ENCODE assay signal across 8 mouse cellular contexts in genomic region chr13:23576351-23576881, GRCm38 (mm10). TPM values are rescaled to one million over a fixed set of nuclear protein-coding genes. Genes with fewer than 3 reads are reported as not detected.
A peak's percentile ranks its signal among the peaks of the same experiment; 100 is the strongest.
DNase-seq lines count a peak whose midpoint lies in the region; ATAC-seq and TF ChIP-seq lines count a peak whose summit lies in the region.

No protein-coding gene starts in this region.

- no peaks in the 10 kb centered on the region for H3K27me3 ChIP-seq in lung, embryonic 14.5 days (ENCODE audit: insufficient read depth, low read length)
- H3K27me3 ChIP-seq in embryonic facial prominence, embryonic 15.5 days = no peaks in the 10 kb centered on the region
- no peaks in the 10 kb centered on the region for H3K27me3 ChIP-seq in limb, embryonic 12.5 days

- H3K27ac ChIP-seq in lung, embryonic 14.5 days (ENCODE audit: low read depth) = peak overlapping the region; percentile 97
- H3K27ac ChIP-seq in embryonic facial prominence, embryonic 15.5 days (replicated peaks) = peak overlapping the region; percentile 84
- H3K27ac ChIP-seq in limb, embryonic 12.5 days = peak overlapping the region; percentile 94

- no peak for ATAC-seq in lung, embryonic 14.5 days (ENCODE audit: insufficient read depth)
- no peak for ATAC-seq in embryonic facial prominence, embryonic 15.5 days (ENCODE audit: insufficient number of reproducible peaks, low FRiP score, low TSS enrichment, low read depth)
- no peak for ATAC-seq in limb, embryonic 12.5 days (ENCODE audit: insufficient number of reproducible peaks, insufficient read depth, low FRiP score, low TSS enrichment, low read depth)

- 0 out of 2 replicates have a peak, but pooled peaks cover 4% of the 10 kb centered on the region for H3K4me1 ChIP-seq in lung, embryonic 14.5 days (ENCODE audit: insufficient read depth)
- H3K4me1 ChIP-seq in embryonic facial prominence, embryonic 15.5 days = peaks cover 30% of the 10 kb centered on the region
- H3K4me1 ChIP-seq in limb, embryonic 12.5 days (replicated peaks) = peaks cover 14% of the 10 kb centered on the region

- peak overlapping the region; percentile 82 for H3K9ac ChIP-seq in lung, embryonic 14.5 days
- peak overlapping the region; percentile 12; the same call in 1 of the 2 replicates for H3K9ac ChIP-seq in embryonic facial prominence, embryonic 15.5 days
- H3K9ac ChIP-seq in limb, embryonic 12.5 days (replicated peaks) = peak overlapping the region; percentile 80

- H3K4me3 ChIP-seq in lung, embryonic 14.5 days (ENCODE audit: low read depth, low read length) = peak overlapping the region; percentile 45
- peak overlapping the region; percentile 46 for H3K4me3 ChIP-seq in embryonic facial prominence, embryonic 15.5 days (replicated peaks)
- peak overlapping the region; percentile 49 for H3K4me3 ChIP-seq in limb, embryonic 12.5 days (replicated peaks)

- no peak for TF ChIP-seq CTCF in lung, embryonic 14.5 days (IDR thresholded peaks at IDR 0.05; ENCODE audit: low read depth)

- peak; percentile 63 for DNase-seq in lung, embryonic 14.5 days
- no peak for DNase-seq in lung, postnatal 25 days (ENCODE audit: low spot score)
- peak; percentile 27 for DNase-seq in retina, postnatal 1 day
- no peak for DNase-seq in gastrocnemius, postnatal 10 days
- no peak for DNase-seq in adipocyte (ENCODE audit: low spot score)
- DNase-seq in gastrocnemius, postnatal 14 days = no peak

- peak overlapping the region; percentile 79 for H3K4me2 ChIP-seq in lung, embryonic 14.5 days
- peak overlapping the region; percentile 67 for H3K4me2 ChIP-seq in embryonic facial prominence, embryonic 15.5 days (replicated peaks)
- H3K4me2 ChIP-seq in limb, embryonic 12.5 days = peak overlapping the region; percentile 73

- H3K9me3 ChIP-seq in lung, embryonic 14.5 days (ENCODE audit: low read depth, low read length) = no peaks in the 10 kb centered on the region
- no peaks in the 10 kb centered on the region for H3K9me3 ChIP-seq in embryonic facial prominence, embryonic 15.5 days (replicated peaks)
- H3K9me3 ChIP-seq in limb, embryonic 12.5 days = no peaks in the 10 kb centered on the region

- intact Hi-C loops in gastrocnemius, postnatal 14 days (cut with DNase I; ENCODE audit: low total_unique reads) = no loop called here

- 3% methylated on average over 7 of the region's 7 CpGs for WGBS in lung, embryonic 14.5 days
- 3% methylated on average over 7 of the region's 7 CpGs for WGBS in embryonic facial prominence, embryonic 15.5 days
- 4% methylated on average over 7 of the region's 7 CpGs for WGBS in limb, embryonic 12.5 days

- no peaks in the 10 kb centered on the region for H3K36me3 ChIP-seq in lung, embryonic 14.5 days (ENCODE audit: insufficient read depth)
- no peaks in the 10 kb centered on the region for H3K36me3 ChIP-seq in embryonic facial prominence, embryonic 15.5 days
- H3K36me3 ChIP-seq in limb, embryonic 12.5 days = no peaks in the 10 kb centered on the region

RNA-seq across cellular contexts. Expression of gene Hist1h3d, which starts 0.9 kb away (rescaled TPM):
- 10.0 and 13.9 TPM in 2 replicates for polyA plus RNA-seq in lung, embryonic 14.5 days (2014; fragmentation: Nextera tagmentation; extraction: Ambion mirVana)
- polyA plus RNA-seq in embryonic facial prominence, embryonic 15.5 days (2015; fragmentation: Nextera tagmentation; extraction: Ambion mirVana) = 5.0 and 6.0 TPM in 2 replicates
- 9.5 and 11.3 TPM in 2 replicates for polyA plus RNA-seq in limb, embryonic 12.5 days (2016; fragmentation: Nextera tagmentation; extraction: Ambion mirVana)
- total RNA-seq in gastrocnemius, postnatal 10 days (2021) = 10 to 100 TPM; 25.8 to 30.6 TPM
- total RNA-seq in gastrocnemius, postnatal 14 days (2021) = 10 to 100 TPM; 13.5 to 15.2 TPM

RNA-seq across cellular contexts. Expression of gene Hist1h2ad, which starts 2.2 kb away (rescaled TPM):
- 4.2 and 4.9 TPM in 2 replicates for polyA plus RNA-seq in lung, embryonic 14.5 days (2014; fragmentation: Nextera tagmentation; extraction: Ambion mirVana)
- polyA plus RNA-seq in embryonic facial prominence, embryonic 15.5 days (2015; fragmentation: Nextera tagmentation; extraction: Ambion mirVana) = 1.8 and 3.9 TPM in 2 replicates
- 1.9 and 2.7 TPM in 2 replicates for polyA plus RNA-seq in limb, embryonic 12.5 days (2016; fragmentation: Nextera tagmentation; extraction: Ambion mirVana)
- total RNA-seq in gastrocnemius, postnatal 10 days (2021) = 10 to 100 TPM; 16.0 to 20.6 TPM
- total RNA-seq in gastrocnemius, postnatal 14 days (2021) = 10 to 100 TPM; 13.9 to 14.8 TPM

RNA-seq across cellular contexts. Expression of gene Hist1h2bf, which starts 2.4 kb away (rescaled TPM):
- polyA plus RNA-seq in lung, embryonic 14.5 days (2014; fragmentation: Nextera tagmentation; extraction: Ambion mirVana) = 7.8 and 12.2 TPM in 2 replicates
- polyA plus RNA-seq in embryonic facial prominence, embryonic 15.5 days (2015; fragmentation: Nextera tagmentation; extraction: Ambion mirVana) = 2.8 and 3.7 TPM in 2 replicates
- polyA plus RNA-seq in limb, embryonic 12.5 days (2016; fragmentation: Nextera tagmentation; extraction: Ambion mirVana) = 12.5 and 21.2 TPM in 2 replicates
- total RNA-seq in gastrocnemius, postnatal 10 days (2021) = 100 to 1,000 TPM; 121 to 140 TPM
- 10 to 100 TPM; 47.0 to 49.6 TPM for total RNA-seq in gastrocnemius, postnatal 14 days (2021)

RNA-seq across cellular contexts. Expression of gene Hist1h4d, which starts 5.0 kb away (rescaled TPM):
- 144 and 147 TPM in 2 replicates for polyA plus RNA-seq in lung, embryonic 14.5 days (2014; fragmentation: Nextera tagmentation; extraction: Ambion mirVana)
- polyA plus RNA-seq in embryonic facial prominence, embryonic 15.5 days (2015; fragmentation: Nextera tagmentation; extraction: Ambion mirVana) = 86.2 and 107 TPM in 2 replicates
- polyA plus RNA-seq in limb, embryonic 12.5 days (2016; fragmentation: Nextera tagmentation; extraction: Ambion mirVana) = 139 and 158 TPM in 2 replicates
- 100 to 1,000 TPM; 165 to 171 TPM for total RNA-seq in gastrocnemius, postnatal 10 days (2021)
- 10 to 100 TPM; 88.4 to 95.8 TPM for total RNA-seq in gastrocnemius, postnatal 14 days (2021)

RNA-seq across cellular contexts. Expression of gene Hist1h2bg, which starts 5.2 kb away (rescaled TPM):
- polyA plus RNA-seq in lung, embryonic 14.5 days (2014; fragmentation: Nextera tagmentation; extraction: Ambion mirVana) = 14.9 TPM in 2 replicates
- polyA plus RNA-seq in embryonic facial prominence, embryonic 15.5 days (2015; fragmentation: Nextera tagmentation; extraction: Ambion mirVana) = 6.5 and 8.3 TPM in 2 replicates
- 16.5 and 25.4 TPM in 2 replicates for polyA plus RNA-seq in limb, embryonic 12.5 days (2016; fragmentation: Nextera tagmentation; extraction: Ambion mirVana)
- 100 to 1,000 TPM; 245 to 257 TPM for total RNA-seq in gastrocnemius, postnatal 10 days (2021)
- 100 to 1,000 TPM; 102 to 113 TPM for total RNA-seq in gastrocnemius, postnatal 14 days (2021)

Comparison
In these comparisons a context has a peak if more than half of its experiments do, and no peak if none do; other contexts are left out.
1. DNase-seq: peak in lung, embryonic 14.5 days (single experiment) and retina, postnatal 1 day (single experiment); none in lung, postnatal 25 days (single experiment), gastrocnemius, postnatal 10 days (single experiment), adipocyte (single experiment) and gastrocnemius, postnatal 14 days (single experiment).
2. H3K9ac ChIP-seq: peak in every context shown above with its lines; median percentile 82 in lung, embryonic 14.5 days; 80 in limb, embryonic 12.5 days; 12 in embryonic facial prominence, embryonic 15.5 days.
3. Peak in every context shown above with its lines, with median percentiles within 50 percentile points of each other: H3K27ac ChIP-seq, H3K4me2 ChIP-seq and H3K4me3 ChIP-seq.